Mouse (Mus musculus): Measurements from ENCODE around the gene Oxgr1. TPM values are rescaled to one million over a fixed set of nuclear protein-coding genes. Genes with fewer than 3 reads are reported as not detected.

Gene Oxgr1
- not detected in 2 replicates for polyA plus RNA-seq (2015; fragmentation: Nextera tagmentation; extraction: Ambion mirVana)

- no peaks in the 10 kb centered on the region for H3K36me3 ChIP-seq (ENCODE audit: poor library complexity, severe bottlenecking)
- H3K9ac ChIP-seq: no peak within 1 kb of the TSS
- 93% methylated on average over 17 of the region's 17 CpGs for WGBS
- no peaks in the 10 kb centered on the region for H3K27me3 ChIP-seq
- no peaks in the 10 kb centered on the region for H3K4me1 ChIP-seq
- H3K27ac ChIP-seq: no peak within 1 kb of the TSS
- H3K4me3 ChIP-seq: no peak within 1 kb of the TSS
- no peaks in the 10 kb centered on the region for H3K9me3 ChIP-seq (replicated peaks)
- no peak for ATAC-seq
- no peak within 1 kb of the TSS for H3K4me2 ChIP-seq
These were observed at the start of gene Oxgr1 for GRCm38 (mm10) chr14:120042187-120042820. Oxgr1 (minus strand) TSS chr14:120042435.

- Histone ChIP-seq H3K9me3 (replicated peaks) (no peaks in the 10 kb centered on the region), H3K4me3 (no peak overlapping the region)
These were observed 48.2 kb upstream of the Oxgr1 start for GRCm38 (mm10) chr14:120090401-120090800.

GRCm38 (mm10) chr14:120089649-120090360 lies 47.6 kb upstream of the Oxgr1 start:
- 86% methylated on average over 14 of the region's 14 CpGs for WGBS
- ATAC-seq: no peak
- Histone ChIP-seq H3K27me3 (no peaks in the 10 kb centered on the region), H3K4me3 (no peak overlapping the region), H3K4me1 (no peaks in the 10 kb centered on the region), H3K9ac (no peak overlapping the region), H3K9me3 (replicated peaks) (no peaks in the 10 kb centered on the region), H3K27ac (no peak overlapping the region), H3K36me3 (ENCODE audit: poor library complexity, severe bottlenecking) (no peaks in the 10 kb centered on the region), H3K4me2 (no peak overlapping the region)

More at GRCm38 (mm10) chr14:120090401-120090800, 48.2 kb upstream of the Oxgr1 start:
- 71% methylated on average over 1 of the region's 1 CpGs for WGBS
- Histone ChIP-seq H3K9ac (no peak overlapping the region), H3K4me1 (no peaks in the 10 kb centered on the region), H3K4me2 (no peak overlapping the region), H3K27me3 (no peaks in the 10 kb centered on the region), H3K27ac (no peak overlapping the region), H3K36me3 (ENCODE audit: poor library complexity, severe bottlenecking) (no peaks in the 10 kb centered on the region)
- ATAC-seq: no peak

DNA sequence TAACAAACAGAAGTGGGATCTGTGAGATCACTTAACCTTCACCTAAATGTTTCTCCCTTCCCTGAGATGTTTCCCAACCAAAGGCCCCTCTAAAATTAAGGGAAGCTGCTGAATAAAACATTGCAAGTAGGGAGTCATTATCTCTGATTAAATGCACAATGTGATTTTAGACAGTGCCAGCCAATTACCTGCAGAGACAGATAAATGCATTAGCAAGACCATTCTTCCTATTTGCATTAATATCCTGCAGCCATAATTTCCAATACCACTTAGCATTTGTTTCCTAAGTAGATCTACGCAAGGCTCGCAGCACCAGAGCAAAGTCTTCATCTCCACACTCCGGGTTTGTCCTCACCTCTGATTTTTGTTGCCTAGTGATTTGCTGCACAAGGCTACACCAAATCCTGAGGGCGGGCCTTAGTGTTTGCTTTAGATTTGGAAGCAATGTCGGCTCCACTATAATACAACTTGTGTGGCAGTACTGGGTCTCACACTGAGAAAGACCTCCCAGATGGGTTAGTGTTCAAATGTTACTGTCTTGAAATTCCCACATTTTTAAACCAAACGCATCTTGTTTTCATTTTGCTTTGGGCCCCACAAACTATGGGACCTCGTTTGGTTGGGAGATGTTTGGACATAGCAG lies 46.9 kb upstream of the Oxgr1 start:
- 76% methylated on average over 7 of the region's 7 CpGs for WGBS
- H3K9me3 ChIP-seq (replicated peaks): no peaks in the 10 kb centered on the region

DNA sequence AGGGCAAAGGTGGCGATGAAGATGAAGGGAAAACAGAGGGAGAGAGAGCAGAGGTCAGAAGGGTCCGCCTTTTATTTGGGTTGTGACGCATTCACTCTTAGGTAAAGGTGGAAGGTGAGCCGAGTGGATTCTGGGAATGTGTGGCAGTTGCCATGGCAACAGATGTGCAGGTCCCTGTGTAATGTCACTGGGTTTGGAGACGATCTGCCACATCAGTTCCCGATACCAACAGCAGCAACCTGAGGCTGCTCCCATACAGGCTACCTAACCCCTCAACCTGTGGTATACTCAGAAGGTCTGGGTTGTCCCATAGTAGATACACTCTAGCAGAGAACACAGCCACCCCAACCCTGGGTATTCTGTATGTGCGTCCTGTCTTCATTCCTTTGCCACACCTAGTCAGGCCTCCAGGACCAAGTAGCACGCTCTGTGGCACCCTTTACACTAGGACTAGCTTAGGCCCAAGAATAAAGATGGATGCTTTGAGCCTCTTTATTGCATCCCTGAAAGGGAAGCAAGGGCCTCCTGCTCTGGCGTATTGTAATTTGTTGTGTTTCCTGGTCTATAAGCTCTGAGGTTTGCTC lies 41.9 kb upstream of the Oxgr1 start:
- ATAC-seq: peak; percentile 27; the same call in 1 of the 2 replicates
- no peak overlapping the region for H3K27ac ChIP-seq
- H3K9me3 ChIP-seq (replicated peaks): no peaks in the 10 kb centered on the region
- H3K4me1 ChIP-seq: no peaks in the 10 kb centered on the region
- no peak overlapping the region for H3K4me2 ChIP-seq
- H3K4me3 ChIP-seq: no peak overlapping the region
- no peaks in the 10 kb centered on the region for H3K27me3 ChIP-seq
- H3K9ac ChIP-seq: no peak overlapping the region
- no peaks in the 10 kb centered on the region for H3K36me3 ChIP-seq (ENCODE audit: poor library complexity, severe bottlenecking)
- WGBS: 83% methylated on average over 9 of the region's 9 CpGs

More for the DNA sequence above, 46.9 kb upstream of the Oxgr1 start:
- ATAC-seq: no peak
- Histone ChIP-seq H3K4me3 (no peak overlapping the region), H3K36me3 (ENCODE audit: poor library complexity, severe bottlenecking) (no peaks in the 10 kb centered on the region), H3K27me3 (no peaks in the 10 kb centered on the region), H3K4me2 (no peak overlapping the region), H3K9ac (no peak overlapping the region), H3K4me1 (no peaks in the 10 kb centered on the region), H3K27ac (no peak overlapping the region; the same call in 1 of the 2 replicates)

DNA sequence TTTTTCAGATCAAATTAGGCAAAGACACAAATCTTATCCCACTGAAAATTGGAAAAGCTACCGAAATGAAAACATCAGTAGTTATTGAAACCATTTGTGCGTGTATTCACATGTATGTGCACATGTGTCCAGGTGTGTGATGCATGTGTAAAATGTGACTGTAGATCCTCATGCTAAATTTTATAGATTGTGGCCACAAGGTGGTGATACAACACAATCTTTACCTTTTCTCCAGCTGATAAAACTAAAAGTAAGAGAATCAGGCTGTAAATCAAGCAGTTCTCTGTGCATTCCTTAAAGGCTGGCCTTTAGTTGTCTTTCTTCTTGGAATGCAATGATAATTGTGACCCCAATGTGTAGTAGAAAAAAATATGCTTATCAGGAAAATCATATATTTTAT lies 34.0 kb upstream of the Oxgr1 start:
- H3K27ac ChIP-seq: no peak overlapping the region
- no peaks in the 10 kb centered on the region for H3K27me3 ChIP-seq
- no peaks in the 10 kb centered on the region for H3K9me3 ChIP-seq (replicated peaks)
- H3K4me2 ChIP-seq: no peak overlapping the region
- no peak overlapping the region for H3K4me3 ChIP-seq
- no peaks in the 10 kb centered on the region for H3K36me3 ChIP-seq (ENCODE audit: poor library complexity, severe bottlenecking)
- no peaks in the 10 kb centered on the region for H3K4me1 ChIP-seq
- ATAC-seq: peak; percentile 45
- H3K9ac ChIP-seq: no peak overlapping the region
- WGBS: 64% methylated on average over 2 of the region's 2 CpGs

DNA sequence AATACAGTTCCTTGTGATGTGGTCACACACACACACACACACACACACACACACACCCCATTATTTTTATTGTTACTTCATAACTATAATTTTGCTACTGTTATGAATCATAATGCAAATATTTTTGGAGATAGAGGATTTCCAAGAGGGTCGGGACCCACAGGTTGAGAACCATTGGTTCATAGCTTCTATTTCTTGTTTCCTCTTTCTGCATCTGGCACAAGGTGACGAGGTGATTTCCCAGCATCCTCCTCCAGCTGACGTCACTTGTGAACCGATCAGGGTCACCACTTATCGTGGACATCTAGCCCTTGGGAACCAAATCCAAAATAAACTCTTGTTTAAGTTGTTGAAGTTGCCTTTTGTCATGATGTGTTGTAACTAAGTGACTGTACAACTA lies 33.5 kb upstream of the Oxgr1 start:
- no peak overlapping the region for H3K4me3 ChIP-seq
- no peak for ATAC-seq
- 82% methylated on average over 5 of the region's 5 CpGs for WGBS

DNA sequence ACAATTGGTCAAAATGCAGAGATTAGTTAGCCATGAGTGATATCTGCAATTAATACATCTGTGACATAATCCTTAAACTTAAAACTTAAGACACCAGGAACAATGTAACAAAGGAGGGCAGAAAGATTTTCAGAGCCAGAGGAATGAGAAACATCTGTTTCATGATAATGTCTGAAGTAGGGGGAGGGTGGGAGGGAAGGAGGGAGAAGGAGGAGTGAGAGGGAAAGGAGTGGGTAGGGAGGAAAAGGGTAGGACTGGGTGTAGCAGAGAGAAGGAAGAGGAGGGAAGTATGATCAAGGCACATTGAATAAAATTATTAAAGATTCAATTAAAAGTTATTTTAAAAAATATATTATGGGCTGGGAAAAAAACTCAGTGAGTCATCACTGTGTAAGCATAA lies 32.0 kb upstream of the Oxgr1 start:
- Histone ChIP-seq H3K36me3 (ENCODE audit: poor library complexity, severe bottlenecking) (no peaks in the 10 kb centered on the region), H3K4me3 (no peak overlapping the region), H3K27ac (no peak overlapping the region), H3K27me3 (no peaks in the 10 kb centered on the region), H3K9ac (no peak overlapping the region), H3K4me2 (no peak overlapping the region), H3K9me3 (replicated peaks) (no peaks in the 10 kb centered on the region), H3K4me1 (no peaks in the 10 kb centered on the region)
- ATAC-seq: no peak

More for the DNA sequence above, 33.5 kb upstream of the Oxgr1 start:
- Histone ChIP-seq H3K36me3 (ENCODE audit: poor library complexity, severe bottlenecking) (no peaks in the 10 kb centered on the region), H3K4me2 (no peak overlapping the region), H3K27me3 (no peaks in the 10 kb centered on the region), H3K9ac (no peak overlapping the region), H3K27ac (no peak overlapping the region), H3K4me1 (no peaks in the 10 kb centered on the region), H3K9me3 (replicated peaks) (no peaks in the 10 kb centered on the region)

DNA sequence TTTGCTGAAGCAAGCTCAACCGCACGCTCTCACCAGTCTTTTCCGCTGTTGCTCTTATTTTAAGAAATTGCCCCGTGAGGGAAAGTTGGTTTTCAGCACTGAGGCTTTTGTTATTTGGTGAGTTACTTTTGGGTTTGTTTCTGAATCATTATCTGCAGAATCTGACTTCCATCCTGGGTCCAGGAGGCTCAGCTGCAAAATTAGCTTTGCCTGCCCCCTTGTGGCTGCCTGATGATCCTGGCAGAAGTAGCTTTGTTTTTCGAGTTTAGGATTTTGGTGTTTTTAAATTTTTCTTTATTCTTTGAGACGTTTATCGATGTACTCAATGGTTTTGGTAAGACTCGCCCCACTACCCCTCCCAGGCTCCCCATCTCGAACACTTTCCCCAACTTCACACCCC lies 18.9 kb upstream of the Oxgr1 start:
- WGBS: 67% methylated on average over 9 of the region's 9 CpGs
- H3K36me3 ChIP-seq (ENCODE audit: poor library complexity, severe bottlenecking): no peaks in the 10 kb centered on the region
- H3K4me1 ChIP-seq: no peaks in the 10 kb centered on the region
- no peak overlapping the region for H3K4me3 ChIP-seq
- no peaks in the 10 kb centered on the region for H3K27me3 ChIP-seq
- no peak overlapping the region for H3K27ac ChIP-seq
- peak; percentile 57; the same call in 1 of the 2 replicates for ATAC-seq
- H3K9me3 ChIP-seq (replicated peaks): 0 out of 2 replicates have a peak, but pooled peaks cover 3% of the 10 kb centered on the region
- no peak overlapping the region for H3K9ac ChIP-seq
- no peak overlapping the region for H3K4me2 ChIP-seq

DNA sequence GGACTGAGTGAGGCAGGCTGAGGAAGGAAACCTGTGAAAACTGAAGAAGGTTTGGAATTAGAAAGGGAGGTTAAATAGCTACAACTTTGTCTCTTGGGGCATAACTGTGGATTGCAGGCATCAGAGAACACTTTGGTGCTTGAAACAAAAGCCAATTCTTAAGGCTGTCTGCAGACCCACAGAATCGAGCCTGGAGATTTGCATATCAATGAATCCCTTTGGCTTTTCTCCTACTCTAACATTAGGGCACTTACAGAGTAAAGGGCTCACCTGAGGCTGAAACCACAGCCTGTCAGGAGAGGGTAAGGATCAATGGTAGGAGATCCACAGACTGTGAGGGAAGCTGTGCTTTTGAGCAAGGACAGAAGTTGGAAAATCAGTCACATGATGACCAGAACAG lies 8.8 kb downstream of the Oxgr1 start:
- ATAC-seq: no peak
- no peaks in the 10 kb centered on the region for H3K9me3 ChIP-seq (replicated peaks)
- H3K27me3 ChIP-seq: no peaks in the 10 kb centered on the region
- H3K27ac ChIP-seq: no peak overlapping the region
- 0% methylated on average over 1 of the region's 1 CpGs for WGBS
- peaks cover 6% of the 10 kb centered on the region; the same call in 1 of the 2 replicates for H3K4me1 ChIP-seq
- no peak overlapping the region for H3K4me3 ChIP-seq
- H3K36me3 ChIP-seq (ENCODE audit: poor library complexity, severe bottlenecking): no peaks in the 10 kb centered on the region
- no peak overlapping the region for H3K4me2 ChIP-seq
- H3K9ac ChIP-seq: no peak overlapping the region

- Histone ChIP-seq H3K4me2 (no peak overlapping the region), H3K4me1 (no peaks in the 10 kb centered on the region), H3K9ac (no peak overlapping the region), H3K36me3 (ENCODE audit: poor library complexity, severe bottlenecking) (no peaks in the 10 kb centered on the region), H3K9me3 (replicated peaks) (no peaks in the 10 kb centered on the region), H3K27ac (no peak overlapping the region), H3K27me3 (no peaks in the 10 kb centered on the region), H3K4me3 (no peak overlapping the region)
- WGBS: 67% methylated on average over 2 of the region's 2 CpGs
- ATAC-seq: 0 out of 2 replicates have a peak, but pooled peaks have one; percentile 55
These were observed 22.3 kb downstream of the Oxgr1 start for GRCm38 (mm10) chr14:120019948-120020347.
